Mouse (Mus musculus) CH12.LX (cell line): ENCODE results near the gene Pou2f3. TPM values are rescaled to one million over a fixed set of nuclear protein-coding genes. Genes with fewer than 3 reads are reported as not detected.
A peak's percentile ranks its signal among the peaks of the same experiment; 100 is the strongest.

Experiments used
- DNase-seq: peaks from one replicate; pipeline ENCODE4 v3.0.0-alpha.2; 2013; ENCODE audit errors: extremely low read depth
- H3K27ac ChIP-seq: 2 replicates; pipeline ENCODE4 v1.5.1; 2012; ENCODE audit warnings: low read depth, mild to moderate bottlenecking, control low read depth, moderate library complexity; ENCODE audit not compliant: insufficient read depth
- H3K27me3 ChIP-seq: replicated peaks from 2 replicates; pipeline ENCODE3; 2012; ENCODE audit warnings: inconsistent platforms
- H3K36me3 ChIP-seq, 2 experiments: replicated peaks in 1 of 2; 2 replicates each; pipeline versions ENCODE3 to v1.6.1; 2012; ENCODE audit warnings: inconsistent platforms in 1 of 2, low read length in 1 of 2, mild to moderate bottlenecking in 1 of 2, mixed read lengths in 1 of 2, moderate library complexity in 1 of 2; ENCODE audit not compliant: control insufficient read depth in 1 of 2, insufficient read depth in 1 of 2
- H3K4me1 ChIP-seq, 2 experiments: 2 replicates each; pipeline ENCODE4 v1.6.1; 2012; ENCODE audit warnings: inconsistent platforms in 1 of 2, moderate library complexity in 1 of 2; ENCODE audit not compliant: insufficient read depth in 2 of 2, control insufficient read depth in 1 of 2
- H3K4me2 ChIP-seq: 2 replicates; pipeline ENCODE4 v1.6.1; 2012; ENCODE audit warnings: low read depth, mild to moderate bottlenecking, control low read depth; ENCODE audit not compliant: poor library complexity, insufficient read depth, severe bottlenecking
- H3K4me3 ChIP-seq, 3 experiments: fragments of 150-350 bp in 1 of 3; sonication (generic) in 1 of 3; replicated peaks in 1 of 3; 2 replicates each; pipeline versions ENCODE3 to v1.5.1; 2011 to 2012; ENCODE audit warnings: low read depth in 2 of 3, low read length in 2 of 3, mild to moderate bottlenecking in 2 of 3, moderate library complexity in 2 of 3, control low read depth in 1 of 3, improper control_type of control experiment in 1 of 3, inconsistent platforms in 1 of 3, mixed read lengths in 1 of 3; ENCODE audit not compliant: poor library complexity in 1 of 3
- H3K79me2 ChIP-seq: replicated peaks from 2 replicates; pipeline ENCODE4 v1.6.1; 2012; ENCODE audit warnings: mild to moderate bottlenecking, moderate library complexity; ENCODE audit not compliant: control insufficient read depth, poor library complexity, insufficient read depth, severe bottlenecking; ENCODE audit errors: extremely low read depth
- H3K9ac ChIP-seq: 2 replicates; pipeline ENCODE4 v1.6.1; 2012; ENCODE audit warnings: low read depth, mild to moderate bottlenecking, control low read depth, moderate library complexity; ENCODE audit not compliant: insufficient read depth
- H3K9me3 ChIP-seq: replicated peaks from 2 replicates; pipeline ENCODE3; 2012; ENCODE audit warnings: low read length, inconsistent platforms, mixed read lengths
- CHD2 ChIP-seq: IDR thresholded peaks from 2 replicates; pipeline ENCODE4 v1.6.1; 2011; ENCODE audit warnings: low read length, improper control_type of control experiment
- CTCF ChIP-seq, 2 experiments: IDR thresholded peaks in 1 of 2; conservative IDR thresholded peaks in 1 of 2; 2 replicates each; pipeline ENCODE4 v1.5.1; 2011 to 2012; ENCODE audit warnings: low read depth in 2 of 2, low read length in 2 of 2, improper control_type of control experiment in 1 of 2, inconsistent platforms in 1 of 2, mild to moderate bottlenecking in 1 of 2, moderate library complexity in 1 of 2
- E2F4 ChIP-seq: IDR thresholded peaks from 2 replicates; pipeline ENCODE4 v1.6.1; 2011; ENCODE audit warnings: low read depth, low read length, improper control_type of control experiment; ENCODE audit not compliant: insufficient replicate concordance
- JUN ChIP-seq: IDR thresholded peaks from 2 replicates; pipeline ENCODE4 v1.6.1; 2011; ENCODE audit warnings: low read depth, mild to moderate bottlenecking, low read length, improper control_type of control experiment, moderate library complexity; ENCODE audit not compliant: insufficient read depth
- KAT2A ChIP-seq: IDR thresholded peaks from 2 replicates; pipeline ENCODE4 v1.6.1; 2012; ENCODE audit warnings: low read length, improper control_type of control experiment, inconsistent platforms; ENCODE audit not compliant: insufficient replicate concordance
- NELFE ChIP-seq: IDR thresholded peaks from 2 replicates; pipeline ENCODE4 v1.6.1; 2011; ENCODE audit warnings: low read depth, low read length, improper control_type of control experiment
- NRF1 ChIP-seq: IDR thresholded peaks from 2 replicates; pipeline ENCODE4 v1.6.1; 2014; ENCODE audit warnings: low read depth, mild to moderate bottlenecking, inconsistent platforms, low read length, improper control_type of control experiment, moderate library complexity
- RCOR1 ChIP-seq: conservative IDR thresholded peaks from 2 replicates; pipeline ENCODE4 v1.6.1; 2012; ENCODE audit warnings: low read depth, mild to moderate bottlenecking, inconsistent platforms, low read length, improper control_type of control experiment
- TCF12 ChIP-seq: IDR thresholded peaks from 2 replicates; pipeline ENCODE4 v1.6.1; 2014; ENCODE audit warnings: low read depth, mild to moderate bottlenecking, inconsistent platforms, low read length, improper control_type of control experiment
- USF1 ChIP-seq: IDR thresholded peaks from 2 replicates; pipeline ENCODE4 v1.6.1; 2014; ENCODE audit warnings: low read depth, mild to moderate bottlenecking, inconsistent platforms, low read length, improper control_type of control experiment
- ZC3H11A ChIP-seq: IDR thresholded peaks from 2 replicates; pipeline ENCODE4 v1.6.1; 2012; ENCODE audit warnings: low read depth, mild to moderate bottlenecking, inconsistent platforms, low read length, improper control_type of control experiment
- ZNF384 ChIP-seq: IDR thresholded peaks from 2 replicates; pipeline ENCODE4 v1.6.1; 2012; ENCODE audit warnings: low read depth, low read length, improper control_type of control experiment, inconsistent platforms
- dilution Hi-C: fragments of 300-500 bp; cut with MboI; formaldehyde crosslinking; loops from 2 replicates; pipeline ENCODE4 v1.14.3; 2020; ENCODE audit warnings: low sequenced_read_pairs; ENCODE audit not compliant: extremely low pct_unique_long_range_greater_than_20kb, extremely low pct_ligation_motif_present
- in situ Hi-C: fragments of 300-500 bp; cut with MboI; formaldehyde crosslinking; loops from 3 replicates; pipeline ENCODE4 v1.14.3; 2019; ENCODE audit warnings: low sequenced_read_pairs, low pct_ligation_motif_present, low pct_unique_long_range_greater_than_20kb, mixed read lengths
- polyA plus RNA-seq: library from polyadenylated mRNA; unstranded; fragments of >175 nt; gene quantifications from 2 replicates; pipeline ENCODE4 v1.2.1, GENCODE M21; 2012; ENCODE audit warnings: low read depth; ENCODE audit not compliant: insufficient read length
- total RNA-seq, 2 experiments: library from RNA; depleted of rRNA; stranded (reverse); fragments of 300-350 nt in 1 of 2; fragments of >200 nt in 1 of 2; gene quantifications; 2 replicates each; pipeline ENCODE4 v1.2.3; 2012 to 2014

Gene Pou2f3
- total and polyA plus RNA-seq, 3 experiments = 0.21 to 0.49 TPM; not detected in 1

DNA sequence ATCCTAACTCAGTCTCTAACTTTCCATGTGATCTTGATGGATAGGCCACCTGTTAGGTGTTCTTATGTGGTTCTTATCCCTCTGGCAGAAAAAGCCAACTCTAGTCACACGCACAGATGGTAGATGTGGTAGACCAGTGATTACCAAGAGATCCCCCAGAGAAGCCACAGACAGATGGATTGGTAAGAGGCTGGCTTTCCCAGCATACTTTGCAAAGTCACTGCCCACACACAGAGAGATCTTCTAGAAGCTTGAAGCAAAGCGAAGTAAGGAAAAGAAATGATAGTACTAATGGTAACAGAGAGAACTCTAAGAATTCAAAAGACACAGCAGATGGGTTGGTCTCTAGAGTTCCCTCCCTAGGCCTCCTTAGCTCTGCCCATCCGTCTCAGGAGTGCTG is 60.7 kb downstream of the Pou2f3 start:
- no peaks in the 10 kb centered on the region for H3K36me3 ChIP-seq
- H3K27me3 ChIP-seq = peaks cover 82% of the 10 kb centered on the region
- H3K4me3 ChIP-seq = no peak overlapping the region
- H3K9ac ChIP-seq = no peak overlapping the region
- H3K9me3 ChIP-seq = no peaks in the 10 kb centered on the region
- peaks cover 0 to 3% of the 10 kb centered on the region in 2 experiments; a peak in 2 of 4 replicates for H3K4me1 ChIP-seq
- dilution Hi-C loops (no loop called here), in situ Hi-C loops (no loop called here)
- TF ChIP-seq ZNF384 (no peak), USF1 (no peak), KAT2A (no peak)
- DNase-seq = no peak
- no peak overlapping the region for H3K27ac ChIP-seq
- no peaks in the 10 kb centered on the region for H3K79me2 ChIP-seq
- H3K4me2 ChIP-seq = no peak overlapping the region

DNA sequence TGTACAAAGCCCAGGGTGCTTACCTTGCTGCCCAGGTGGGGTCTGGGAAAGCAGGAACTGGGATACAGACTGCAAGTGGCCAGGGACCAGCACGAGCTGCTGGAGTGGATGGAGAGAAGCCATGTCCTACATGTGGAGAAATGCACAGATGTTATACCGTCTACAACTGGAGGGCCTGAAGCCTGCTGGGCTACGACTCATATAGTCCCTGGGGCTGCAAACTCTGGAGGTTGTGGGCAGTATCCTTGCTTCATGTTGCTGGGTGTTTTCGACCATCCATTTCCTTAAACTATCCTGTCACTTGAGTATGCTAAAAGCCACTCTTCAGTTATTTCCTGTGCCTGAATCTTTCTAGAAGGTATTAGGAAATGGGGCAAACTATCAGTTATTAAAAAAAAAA is 65.0 kb downstream of the Pou2f3 start:
- H3K9ac ChIP-seq = no peak overlapping the region
- dilution Hi-C loops (no loop called here), in situ Hi-C loops (no loop called here)
- H3K36me3 ChIP-seq = no peaks in the 10 kb centered on the region
- no peaks in the 10 kb centered on the region for H3K4me1 ChIP-seq
- DNase-seq = no peak
- TF ChIP-seq ZC3H11A = no peak
- TF ChIP-seq RCOR1 = no peak
- TF ChIP-seq TCF12 = no peak
- TF ChIP-seq NRF1 = no peak
- TF ChIP-seq CHD2 = no peak
- TF ChIP-seq CTCF (conservative IDR thresholded peaks at IDR 0.05 in 1 of 2, IDR thresholded peaks at IDR 0.05 in 1 of 2; ENCODE audit: low read depth in 2 of 2, low read length in 2 of 2) = no peak
- TF ChIP-seq E2F4 = no peak
- no peak for TF ChIP-seq JUN
- TF ChIP-seq USF1 = no peak
- no peaks in the 10 kb centered on the region for H3K9me3 ChIP-seq
- H3K27me3 ChIP-seq = peaks cover 58% of the 10 kb centered on the region
- H3K27ac ChIP-seq = no peak overlapping the region
- H3K4me2 ChIP-seq = no peak overlapping the region
- no peak overlapping the region for H3K4me3 ChIP-seq
- no peaks in the 10 kb centered on the region for H3K79me2 ChIP-seq

DNA sequence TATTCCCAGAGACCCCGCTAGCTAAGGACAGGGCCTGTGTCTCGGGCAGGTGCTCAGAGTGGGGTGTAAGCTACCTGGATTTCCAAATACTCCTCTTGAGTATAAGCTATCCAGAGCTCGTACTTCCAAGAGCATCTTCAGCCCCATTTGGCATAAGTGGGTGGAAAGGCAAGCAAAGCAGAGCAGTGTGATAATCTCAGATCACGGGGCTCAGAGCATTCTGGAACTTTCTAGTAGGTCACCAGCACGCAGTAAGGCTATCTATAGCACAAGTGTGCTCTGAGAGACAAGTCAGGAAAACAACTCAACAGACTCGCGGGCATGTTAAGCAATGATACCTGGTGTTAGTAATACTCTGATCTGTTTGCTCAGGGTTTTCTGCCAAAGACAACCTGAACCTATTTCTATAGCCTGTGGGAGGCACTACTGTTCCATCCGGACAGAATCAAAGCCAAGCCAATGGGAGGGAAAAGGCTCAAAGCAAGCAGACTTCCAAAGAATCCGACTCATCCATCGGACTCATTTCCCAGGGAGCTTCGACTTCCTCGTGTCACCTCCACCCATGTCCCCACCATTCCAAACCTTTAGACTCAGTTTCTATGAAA is 65.9 kb downstream of the Pou2f3 start:
- no peak overlapping the region for H3K9ac ChIP-seq
- TF ChIP-seq NELFE (no peak), CTCF (conservative IDR thresholded peaks at IDR 0.05 in 1 of 2, IDR thresholded peaks at IDR 0.05 in 1 of 2; ENCODE audit: low read depth in 2 of 2, low read length in 2 of 2) (0 out of 4 replicates have a peak, but pooled peaks of 1 of the 2 experiments have one; percentile 11)
- H3K4me3 ChIP-seq = no peak overlapping the region
- no peaks in the 10 kb centered on the region for H3K79me2 ChIP-seq
- peaks cover 55% of the 10 kb centered on the region for H3K27me3 ChIP-seq
- in situ Hi-C loops = loop anchor here (5.0 kb wide), 1 partner anchor 68 kb away; the partner anchor contains the start of gene Pou2f3
- H3K36me3 ChIP-seq = no peaks in the 10 kb centered on the region
- no peaks in the 10 kb centered on the region for H3K4me1 ChIP-seq
- no peaks in the 10 kb centered on the region for H3K9me3 ChIP-seq
- DNase-seq = no peak
- H3K27ac ChIP-seq = no peak overlapping the region
- dilution Hi-C loops = no loop called here
- no peak overlapping the region for H3K4me2 ChIP-seq
